Mouse (Mus musculus) neural tube, embryonic 15.5 days (tissue): ENCODE data around the gene Naa38. TPM values are rescaled to one million over a fixed set of nuclear protein-coding genes. Genes with fewer than 3 reads are reported as not detected.
"Not testable (repeated sequence)": the region's sequence is repeated elsewhere in the genome, so short reads cannot be mapped to it uniquely, and the experiment has no call there.

Experiments
- ATAC-seq: fragments of 200-750 bp; cut with Nextera tagmentation; 2 replicates; pipeline ENCODE4 v1.8.0; 2017; ENCODE audit warnings: mild to moderate bottlenecking, moderate TSS enrichment, moderate library complexity; ENCODE audit not compliant: low FRiP score
- H3K27ac ChIP-seq: fragments of 300-500 bp; sonication (generic); replicated peaks from 2 replicates; pipeline ENCODE4 v1.5.1; 2015; ENCODE audit warnings: mild to moderate bottlenecking, inconsistent platforms
- H3K27me3 ChIP-seq: fragments of 300-500 bp; sonication (generic); replicated peaks from 2 replicates; pipeline ENCODE4 v1.6.1; 2015; ENCODE audit warnings: inconsistent platforms
- H3K36me3 ChIP-seq: fragments of 300-500 bp; sonication (generic); 2 replicates; pipeline ENCODE4 v1.6.1; 2015; ENCODE audit warnings: inconsistent platforms
- H3K4me1 ChIP-seq: fragments of 300-500 bp; sonication (generic); 2 replicates; pipeline ENCODE4 v1.6.1; 2015; ENCODE audit warnings: inconsistent platforms
- H3K4me2 ChIP-seq: fragments of 300-500 bp; sonication (generic); 2 replicates; pipeline ENCODE4 v1.6.1; 2015; ENCODE audit warnings: inconsistent platforms, mild to moderate bottlenecking, moderate library complexity
- H3K4me3 ChIP-seq: fragments of 300-500 bp; sonication (generic); replicated peaks from 2 replicates; pipeline ENCODE4 v1.5.1; 2015; ENCODE audit warnings: mild to moderate bottlenecking, inconsistent platforms
- H3K9ac ChIP-seq: fragments of 300-500 bp; sonication (generic); replicated peaks from 2 replicates; pipeline ENCODE4 v1.6.1; 2015; ENCODE audit warnings: mild to moderate bottlenecking, inconsistent platforms
- H3K9me3 ChIP-seq: fragments of 300-500 bp; sonication (generic); replicated peaks from 2 replicates; pipeline ENCODE4 v1.6.1; 2016; ENCODE audit warnings: inconsistent platforms
- WGBS: fragments of 180-500 bp; shearing (Covaris S2); methylation state at CpG from one replicate; pipeline ENCODE4 v1.1.7; 2015; ENCODE audit warnings: mixed read lengths; 5-methylcytosine and 5-hydroxymethylcytosine counted together
- polyA plus RNA-seq: library from polyadenylated mRNA; unstranded; fragments of >200 nt; fragmentation: Nextera tagmentation; extraction: Ambion mirVana; gene quantifications from 2 replicates; pipeline ENCODE4 v1.2.1, GENCODE M21; 2015

Naa38 gene
- polyA plus RNA-seq, 1 experiment from 2014 or later, result 132 TPM

GRCm38 (mm10) chr11:69375646-69376045, 19.6 kb upstream of the Naa38 start:
- no peak for ATAC-seq
- Histone ChIP-seq H3K27ac (no peak overlapping the region), H3K9ac (no peak overlapping the region), H3K27me3 (no peaks in the 10 kb centered on the region), H3K4me2 (no peak overlapping the region), H3K9me3 (no peaks in the 10 kb centered on the region), H3K4me3 (no peak overlapping the region), H3K4me1 (peaks cover 22% of the 10 kb centered on the region), H3K36me3 (peaks cover 5% of the 10 kb centered on the region; the same call in 1 of the 2 replicates)
- 85% methylated on average over 4 of the region's 4 CpGs for WGBS

GRCm38 (mm10) chr11:69377766-69378165, 17.5 kb upstream of the Naa38 start:
- no peak overlapping the region for H3K4me3 ChIP-seq
- no peak overlapping the region for H3K27ac ChIP-seq
- H3K4me1 ChIP-seq, result peaks cover 1% of the 10 kb centered on the region; the same call in 1 of the 2 replicates
- H3K9me3 ChIP-seq, result no peaks in the 10 kb centered on the region
- H3K27me3 ChIP-seq, result no peaks in the 10 kb centered on the region
- H3K4me2 ChIP-seq, result no peak overlapping the region
- peaks cover 5% of the 10 kb centered on the region; the same call in 1 of the 2 replicates for H3K36me3 ChIP-seq
- no peak overlapping the region for H3K9ac ChIP-seq
- 89% methylated on average over 3 of the region's 3 CpGs for WGBS
- ATAC-seq, result no peak

GRCm38 (mm10) chr11:69379600-69379999, 15.7 kb upstream of the Naa38 start:
- ATAC-seq, result no peak
- WGBS, result 93% methylated on average over 3 of the region's 3 CpGs
- no peaks in the 10 kb centered on the region for H3K4me1 ChIP-seq
- no peaks in the 10 kb centered on the region for H3K9me3 ChIP-seq
- no peak overlapping the region for H3K27ac ChIP-seq
- H3K4me2 ChIP-seq, result no peak overlapping the region
- no peak overlapping the region for H3K4me3 ChIP-seq
- H3K27me3 ChIP-seq, result no peaks in the 10 kb centered on the region
- H3K9ac ChIP-seq, result no peak overlapping the region
- H3K36me3 ChIP-seq, result no peaks in the 10 kb centered on the region

GRCm38 (mm10) chr11:69381356-69381755, 13.9 kb upstream of the Naa38 start:
- Histone ChIP-seq H3K9me3 (no peaks in the 10 kb centered on the region), H3K4me1 (no peaks in the 10 kb centered on the region), H3K27me3 (no peaks in the 10 kb centered on the region), H3K9ac (no peak overlapping the region), H3K27ac (no peak overlapping the region), H3K4me3 (no peak overlapping the region), H3K36me3 (no peaks in the 10 kb centered on the region), H3K4me2 (no peak overlapping the region)
- no peak for ATAC-seq
- 83% methylated on average over 6 of the region's 6 CpGs for WGBS

- WGBS, result 71% methylated on average over 10 of the region's 10 CpGs
- Histone ChIP-seq H3K4me3 (no peak overlapping the region), H3K4me1 (no peaks in the 10 kb centered on the region), H3K9ac (no peak overlapping the region), H3K36me3 (no peaks in the 10 kb centered on the region), H3K27ac (no peak overlapping the region), H3K27me3 (no peaks in the 10 kb centered on the region), H3K9me3 (no peaks in the 10 kb centered on the region), H3K4me2 (no peak overlapping the region)
- no peak for ATAC-seq
Measured at GRCm38 (mm10) chr11:69382478-69383105, 12.7 kb upstream of the Naa38 start.

GRCm38 (mm10) chr11:69384979-69385378, 10.3 kb upstream of the Naa38 start:
- Histone ChIP-seq H3K4me2 (no peak overlapping the region), H3K9me3 (no peaks in the 10 kb centered on the region), H3K4me3 (no peak overlapping the region), H3K27me3 (no peaks in the 10 kb centered on the region), H3K4me1 (no peaks in the 10 kb centered on the region), H3K9ac (no peak overlapping the region), H3K27ac (no peak overlapping the region), H3K36me3 (no peaks in the 10 kb centered on the region)
- no peak for ATAC-seq
- 81% methylated on average over 6 of the region's 6 CpGs for WGBS

- no peak overlapping the region for H3K27ac ChIP-seq
- peaks cover 3% of the 10 kb centered on the region; the same call in 1 of the 2 replicates for H3K4me1 ChIP-seq
- WGBS, result 81% methylated on average over 7 of the region's 7 CpGs
- no peak overlapping the region for H3K4me3 ChIP-seq
- no peak for ATAC-seq
- H3K9ac ChIP-seq, result no peak overlapping the region
- H3K27me3 ChIP-seq, result no peaks in the 10 kb centered on the region
- H3K4me2 ChIP-seq, result no peak overlapping the region
- H3K9me3 ChIP-seq, result no peaks in the 10 kb centered on the region
- H3K36me3 ChIP-seq, result no peaks in the 10 kb centered on the region
Measured at GRCm38 (mm10) chr11:69386758-69387157, 8.5 kb upstream of the Naa38 start.

GRCm38 (mm10) chr11:69388680-69389079, 6.6 kb upstream of the Naa38 start:
- no peak overlapping the region for H3K4me3 ChIP-seq
- no peaks in the 10 kb centered on the region for H3K9me3 ChIP-seq
- no peak for ATAC-seq
- no peak overlapping the region for H3K4me2 ChIP-seq
- no peaks in the 10 kb centered on the region for H3K27me3 ChIP-seq
- no peak overlapping the region for H3K9ac ChIP-seq
- no peaks in the 10 kb centered on the region for H3K36me3 ChIP-seq
- WGBS, result 96% methylated on average over 4 of the region's 4 CpGs
- peaks cover 4% of the 10 kb centered on the region; the same call in 1 of the 2 replicates for H3K4me1 ChIP-seq
- H3K27ac ChIP-seq, result no peak overlapping the region

- Histone ChIP-seq H3K9ac (no peak overlapping the region), H3K27me3 (no peaks in the 10 kb centered on the region), H3K4me3 (no peak overlapping the region), H3K36me3 (no peaks in the 10 kb centered on the region), H3K9me3 (no peaks in the 10 kb centered on the region), H3K27ac (no peak overlapping the region), H3K4me2 (no peak overlapping the region), H3K4me1 (peaks cover 11% of the 10 kb centered on the region)
- WGBS, result 58% methylated on average over 14 of the region's 14 CpGs
- no peak for ATAC-seq
Measured at GRCm38 (mm10) chr11:69389531-69390399, 5.5 kb upstream of the Naa38 start.

GRCm38 (mm10) chr11:69390400-69391034, 4.8 kb upstream of the Naa38 start:
- no peak overlapping the region for H3K9ac ChIP-seq
- H3K9me3 ChIP-seq, result no peaks in the 10 kb centered on the region
- WGBS, result 52% methylated on average over 10 of the region's 10 CpGs
- ATAC-seq, result no peak
- H3K36me3 ChIP-seq, result no peaks in the 10 kb centered on the region
- no peak overlapping the region for H3K4me2 ChIP-seq
- H3K4me3 ChIP-seq, result no peak overlapping the region
- H3K4me1 ChIP-seq, result peaks cover 11% of the 10 kb centered on the region
- H3K27ac ChIP-seq, result no peak overlapping the region
- no peaks in the 10 kb centered on the region for H3K27me3 ChIP-seq

- WGBS, result 1% methylated on average over 31 of the region's 31 CpGs
- not testable (repeated sequence) for H3K9me3 ChIP-seq, H3K27me3 ChIP-seq, H3K36me3 ChIP-seq, ATAC-seq
- Histone ChIP-seq H3K4me3 (peak overlapping the region; percentile 84), H3K27ac (peak overlapping the region; percentile 100), H3K4me2 (peak overlapping the region; percentile 85), H3K9ac (peak overlapping the region; percentile 95), H3K4me1 (peaks cover 31% of the 10 kb centered on the region)
Measured at GRCm38 (mm10) chr11:69394591-69395167, 608 bp upstream of the Naa38 start.
